17 mouse cellular contexts compared by ENCODE assay signal in the genomic region with DNA sequence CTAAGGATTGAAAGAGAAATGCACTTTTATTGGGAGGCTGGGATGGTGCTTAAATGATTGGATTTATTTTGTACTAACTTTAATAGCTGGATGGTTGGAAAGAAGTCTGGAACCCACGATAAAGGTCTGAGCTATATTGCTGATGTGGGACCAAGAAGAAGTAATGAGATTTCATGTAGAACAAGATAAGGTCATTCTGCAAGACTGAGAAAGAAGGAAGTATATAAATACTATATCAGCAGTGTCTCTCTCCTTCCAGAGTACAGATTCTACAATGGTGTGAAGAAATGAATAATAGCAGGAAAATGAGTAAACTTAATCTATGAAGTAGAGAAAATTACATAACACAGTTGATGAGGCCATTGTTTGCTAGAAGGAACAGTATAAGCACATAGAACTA. TPM values are rescaled to one million over a fixed set of nuclear protein-coding genes. Genes with fewer than 3 reads are reported as not detected.
DNase-seq lines count a peak whose midpoint lies in the region; ATAC-seq and TF ChIP-seq lines count a peak whose summit lies in the region.
"Had no signal": no experiment of that assay in that cellular context is flagged by ENCODE, and none has a peak within 500 bp of the region (broad histone marks: within the 10 kb centered on the region; RNA-seq: fewer than 3 reads in every experiment).

No protein-coding gene starts in this region.

- intact Hi-C loops in left cerebral cortex, postnatal 36 days (cut with DNase I) = no loop called here

- no peak for TF ChIP-seq POLR2A in MEL (IDR thresholded peaks at IDR 0.05; ENCODE audit: control insufficient read depth in 1 of 2, insufficient read depth in 1 of 2, low read depth in 1 of 2, low read length in 2 of 2, poor library complexity in 1 of 2)

- H3K4me3 ChIP-seq in hindbrain, embryonic 12.5 days = no peak overlapping the region
- H3K4me3 ChIP-seq in hindbrain, embryonic 16.5 days (ENCODE audit: low read length) = no peak overlapping the region
- 0 out of 2 replicates have a peak overlapping the region, but pooled peaks have one; percentile 2 for H3K4me3 ChIP-seq in liver, embryonic 12.5 days
- no peak overlapping the region for H3K4me3 ChIP-seq in liver, postnatal 0 days (ENCODE audit: low read depth, low read length)
- H3K4me3 ChIP-seq in MEL (ENCODE audit: control insufficient read depth in 1 of 2, insufficient read depth in 1 of 2, low read depth in 2 of 2, low read length in 2 of 2) = no peak overlapping the region
- H3K4me3 ChIP-seq in embryonic facial prominence, embryonic 14.5 days (ENCODE audit: low read depth, low read length) = no peak overlapping the region
- H3K4me3 ChIP-seq: hindbrain, embryonic 15.5 days had no signal

- TF ChIP-seq CTCF in liver, postnatal 0 days (IDR thresholded peaks at IDR 0.05; ENCODE audit: low read depth) = no peak
- TF ChIP-seq CTCF in MEL (IDR thresholded peaks at IDR 0.05 in 2 of 3, conservative IDR thresholded peaks at IDR 0.05 in 1 of 3; ENCODE audit: control insufficient read depth in 1 of 3, insufficient read depth in 1 of 3, low read depth in 2 of 3, low read length in 3 of 3, poor library complexity in 1 of 3, severe bottlenecking in 1 of 3) = no peak

- peaks cover 16% of the 10 kb centered on the region for H3K36me3 ChIP-seq in hindbrain, embryonic 12.5 days
- H3K36me3 ChIP-seq in hindbrain, embryonic 16.5 days (ENCODE audit: control insufficient read depth, insufficient read depth, low read length) = peaks cover 6% of the 10 kb centered on the region
- peaks cover 41% of the 10 kb centered on the region for H3K36me3 ChIP-seq in liver, embryonic 12.5 days
- peaks cover 13% of the 10 kb centered on the region; the same call in 1 of the 2 replicates for H3K36me3 ChIP-seq in liver, postnatal 0 days (replicated peaks; ENCODE audit: insufficient read depth, low read length)
- peaks cover 0 to 27% of the 10 kb centered on the region in 2 experiments; a peak in 2 of 4 replicates for H3K36me3 ChIP-seq in MEL (ENCODE audit: control insufficient read depth in 1 of 2, insufficient read depth in 2 of 2, low read length in 2 of 2)
- H3K36me3 ChIP-seq in embryonic facial prominence, embryonic 14.5 days (ENCODE audit: control insufficient read depth, insufficient read depth, low read length) = peaks cover 27% of the 10 kb centered on the region

- peaks cover 28% of the 10 kb centered on the region for H3K4me1 ChIP-seq in hindbrain, embryonic 12.5 days
- peaks cover 20% of the 10 kb centered on the region for H3K4me1 ChIP-seq in hindbrain, embryonic 16.5 days (ENCODE audit: control insufficient read depth, insufficient read depth, low read depth, low read length)
- peaks cover 33% of the 10 kb centered on the region for H3K4me1 ChIP-seq in liver, embryonic 12.5 days
- H3K4me1 ChIP-seq in liver, postnatal 0 days (ENCODE audit: insufficient read depth) = peaks cover 6% of the 10 kb centered on the region; the same call in 1 of the 2 replicates
- peaks cover 6 to 12% of the 10 kb centered on the region in 2 experiments for H3K4me1 ChIP-seq in MEL (ENCODE audit: control insufficient read depth in 1 of 2, insufficient read depth in 2 of 2, low read length in 2 of 2)
- peaks cover 24% of the 10 kb centered on the region for H3K4me1 ChIP-seq in embryonic facial prominence, embryonic 14.5 days (ENCODE audit: control insufficient read depth, insufficient read depth, low read length)

- H3K9me3 ChIP-seq in hindbrain, embryonic 12.5 days (replicated peaks) = no peaks in the 10 kb centered on the region
- no peaks in the 10 kb centered on the region for H3K9me3 ChIP-seq in hindbrain, embryonic 16.5 days (ENCODE audit: control insufficient read depth, low read length)
- H3K9me3 ChIP-seq in liver, embryonic 12.5 days (replicated peaks) = no peaks in the 10 kb centered on the region
- no peaks in the 10 kb centered on the region for H3K9me3 ChIP-seq in liver, postnatal 0 days (ENCODE audit: low read length)
- H3K9me3 ChIP-seq in MEL (replicated peaks; ENCODE audit: insufficient read depth, low read length) = no peaks in the 10 kb centered on the region
- H3K9me3 ChIP-seq in embryonic facial prominence, embryonic 14.5 days (ENCODE audit: control insufficient read depth, low read length) = no peaks in the 10 kb centered on the region
- H3K9me3 ChIP-seq: hindbrain, embryonic 15.5 days had no signal

- H3K79me2 ChIP-seq in MEL (ENCODE audit: control insufficient read depth, insufficient read depth, low read length, poor library complexity) = peaks cover 9% of the 10 kb centered on the region

- no peak overlapping the region for H3K27ac ChIP-seq in hindbrain, embryonic 12.5 days
- no peak overlapping the region for H3K27ac ChIP-seq in hindbrain, embryonic 16.5 days (ENCODE audit: low read depth, low read length)
- no peak overlapping the region for H3K27ac ChIP-seq in liver, embryonic 12.5 days
- H3K27ac ChIP-seq in liver, postnatal 0 days (ENCODE audit: low read depth) = no peak overlapping the region
- H3K27ac ChIP-seq in MEL (ENCODE audit: control insufficient read depth, low read depth, low read length) = no peak overlapping the region
- no peak overlapping the region for H3K27ac ChIP-seq in embryonic facial prominence, embryonic 14.5 days (replicated peaks; ENCODE audit: low read depth, low read length)
- H3K27ac ChIP-seq: hindbrain, embryonic 15.5 days had no signal

- no peak for TF ChIP-seq RAD21 in MEL (IDR thresholded peaks at IDR 0.05; ENCODE audit: low read depth, low read length)

- H3K9ac ChIP-seq in hindbrain, embryonic 12.5 days = no peak overlapping the region
- no peak overlapping the region for H3K9ac ChIP-seq in hindbrain, embryonic 16.5 days (ENCODE audit: low read depth, low read length)
- no peak overlapping the region; the same call in 1 of the 2 replicates for H3K9ac ChIP-seq in liver, embryonic 12.5 days
- H3K9ac ChIP-seq in liver, postnatal 0 days (replicated peaks) = no peak overlapping the region
- H3K9ac ChIP-seq in MEL (ENCODE audit: control insufficient read depth, low read depth, low read length, poor library complexity, severe bottlenecking) = no peak overlapping the region
- H3K9ac ChIP-seq in embryonic facial prominence, embryonic 14.5 days (ENCODE audit: low read depth, low read length) = no peak overlapping the region
- H3K9ac ChIP-seq: hindbrain, embryonic 15.5 days had no signal

- WGBS in hindbrain, embryonic 12.5 days = 95% methylated on average over 1 of the region's 1 CpGs
- 90% methylated on average over 1 of the region's 1 CpGs for WGBS in hindbrain, embryonic 16.5 days
- 83% methylated on average over 1 of the region's 1 CpGs for WGBS in liver, embryonic 12.5 days (ENCODE audit: insufficient replicate concordance)
- WGBS in liver, postnatal 0 days (ENCODE audit: insufficient replicate concordance) = 87% methylated on average over 1 of the region's 1 CpGs
- 94% methylated on average over 1 of the region's 1 CpGs for WGBS in embryonic facial prominence, embryonic 14.5 days

- DNase-seq in liver, postnatal 0 days = no peak
- peak; percentile 36 for DNase-seq in MEL (ENCODE audit: low read depth, low spot score)
- no peak for DNase-seq in embryonic facial prominence, embryonic 14.5 days (ENCODE audit: low spot score)
- DNase-seq in left cerebral cortex, postnatal 36 days (ENCODE audit: low spot score in 2 of 2) = no peak
- DNase-seq in testis, postnatal 10 days (ENCODE audit: low spot score) = no peak
- DNase-seq: cerebellum, adult 18-20 months; cerebellum, postnatal 25 days; heart, postnatal 10 days; kidney, adult 8-10 months; lung, adult 18-20 months; lung, postnatal 14 days; thymus, postnatal 4 days had no signal

- no peak for ATAC-seq in hindbrain, embryonic 12.5 days (ENCODE audit: low FRiP score)
- ATAC-seq in hindbrain, embryonic 16.5 days = no peak
- ATAC-seq in liver, embryonic 12.5 days = no peak
- no peak for ATAC-seq in liver, postnatal 0 days
- ATAC-seq in embryonic facial prominence, embryonic 14.5 days (ENCODE audit: low read depth) = no peak
- ATAC-seq: forebrain, embryonic 16.5 days had no signal

- TF ChIP-seq EP300 in liver, postnatal 0 days (IDR thresholded peaks at IDR 0.05; ENCODE audit: low read depth) = no peak
- TF ChIP-seq EP300 in MEL (IDR thresholded peaks at IDR 0.05; ENCODE audit: low read depth in 1 of 2, low read length in 2 of 2) = peak; percentile 47 to 61

- no peaks in the 10 kb centered on the region for H3K27me3 ChIP-seq in hindbrain, embryonic 12.5 days
- H3K27me3 ChIP-seq in hindbrain, embryonic 16.5 days (replicated peaks; ENCODE audit: control insufficient read depth, insufficient read depth, low read length) = no peaks in the 10 kb centered on the region
- no peaks in the 10 kb centered on the region for H3K27me3 ChIP-seq in liver, embryonic 12.5 days (replicated peaks)
- H3K27me3 ChIP-seq in liver, postnatal 0 days (ENCODE audit: insufficient read depth, low read length) = no peaks in the 10 kb centered on the region
- H3K27me3 ChIP-seq in MEL (ENCODE audit: control insufficient read depth in 1 of 2, insufficient read depth in 2 of 2, low read length in 2 of 2) = no peaks in the 10 kb centered on the region
- no peaks in the 10 kb centered on the region for H3K27me3 ChIP-seq in embryonic facial prominence, embryonic 14.5 days (replicated peaks; ENCODE audit: control insufficient read depth, insufficient read depth, low read length)
- H3K27me3 ChIP-seq: hindbrain, embryonic 15.5 days had no signal

- H3K4me2 ChIP-seq in hindbrain, embryonic 12.5 days (replicated peaks) = 0 out of 2 replicates have a peak overlapping the region, but pooled peaks have one; percentile 74
- no peak overlapping the region for H3K4me2 ChIP-seq in hindbrain, embryonic 16.5 days (ENCODE audit: low read length)
- H3K4me2 ChIP-seq in liver, embryonic 12.5 days = peak overlapping the region; percentile 85; the same call in 1 of the 2 replicates
- no peak overlapping the region for H3K4me2 ChIP-seq in liver, postnatal 0 days (ENCODE audit: low read depth, low read length)
- H3K4me2 ChIP-seq in embryonic facial prominence, embryonic 14.5 days (ENCODE audit: low read depth, low read length) = 0 out of 2 replicates have a peak overlapping the region, but pooled peaks have one; percentile 31

TF ChIP-seq in MEL, 35 proteins besides CTCF, POLR2A, EP300 and RAD21 (continues in another document):
- TF ChIP-seq GATA1 (IDR thresholded peaks at IDR 0.05; ENCODE audit: low read depth, low read length) = peak; percentile 62
- TF ChIP-seq SIN3A (IDR thresholded peaks at IDR 0.05; ENCODE audit: low read length) = 0 out of 2 replicates have a peak, but pooled peaks have one; percentile 16

RNA-seq across cellular contexts. Expression of a gene that starts 2.8 kb away (rescaled TPM):
- polyA plus RNA-seq in hindbrain, embryonic 12.5 days (2016; fragmentation: Nextera tagmentation; extraction: Ambion mirVana) = 47.5 and 51.8 TPM in 2 replicates
- 26.0 and 27.7 TPM in 2 replicates for polyA plus RNA-seq in hindbrain, embryonic 16.5 days (2015; fragmentation: Nextera tagmentation; extraction: Ambion mirVana)
- 26.8 and 28.3 TPM in 2 replicates for polyA plus RNA-seq in liver, embryonic 12.5 days (2016; fragmentation: Nextera tagmentation; extraction: Ambion mirVana)
- 14.5 and 14.6 TPM in 2 replicates for polyA plus RNA-seq in liver, postnatal 0 days (2015; fragmentation: Nextera tagmentation; extraction: Ambion mirVana)
- 14.1 and 15.8 TPM in 2 replicates for total RNA-seq in MEL (2012; rRNA removed)
- 10 to 100 TPM in 1 of 2 experiments, not detected in 1; 39.0 TPM for polyA plus RNA-seq in MEL (2012; ENCODE audit: insufficient read depth in 1 of 2, insufficient read length in 2 of 2, low read depth in 1 of 2, low replicate concordance in 2 of 2, missing spikeins in 1 of 2)
- 36.1 and 37.7 TPM in 2 replicates for polyA plus RNA-seq in embryonic facial prominence, embryonic 14.5 days (2014; fragmentation: Nextera tagmentation; extraction: Ambion mirVana)
- 10 to 100 TPM; 12.1 to 14.4 TPM for total RNA-seq in left cerebral cortex, postnatal 36 days (2021)

Comparison
In these comparisons a context has a peak if more than half of its experiments do, and no peak if none do; other contexts are left out.
1. H3K4me2 ChIP-seq: peak in hindbrain, embryonic 12.5 days (single experiment), liver, embryonic 12.5 days (single experiment) and embryonic facial prominence, embryonic 14.5 days (single experiment); none in hindbrain, embryonic 16.5 days (single experiment) and liver, postnatal 0 days (single experiment).